Mouse (Mus musculus): Measurements from ENCODE around the gene Vps9d1. TPM values are rescaled to one million over a fixed set of nuclear protein-coding genes. Genes with fewer than 3 reads are reported as not detected.
"Not testable (repeated sequence)": the region's sequence is repeated elsewhere in the genome, so short reads cannot be mapped to it uniquely, and the experiment has no call there.

Gene Vps9d1
- polyA plus RNA-seq, 1 experiment from 2014 or later: 31.7 TPM

DNA sequence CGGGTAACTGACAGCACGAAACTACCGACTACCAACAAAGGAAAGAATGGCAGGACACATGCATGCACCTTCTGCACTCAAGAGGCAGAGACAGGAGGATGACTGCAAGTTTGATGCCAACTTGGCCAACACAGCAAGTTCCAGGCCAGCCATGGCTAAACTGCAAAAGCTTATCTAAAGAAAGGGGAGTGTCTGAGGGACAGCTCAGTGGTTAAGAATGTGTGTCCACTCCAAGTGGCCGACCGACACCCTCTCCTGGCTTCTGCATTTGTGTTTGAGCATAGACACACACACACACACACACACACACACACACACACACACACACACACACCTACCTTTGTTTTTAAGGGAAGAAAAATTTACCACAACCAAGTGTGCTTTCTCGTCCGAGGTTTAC is 24.3 kb upstream of the Vps9d1 start:
- no peaks in the 10 kb centered on the region for H3K27me3 ChIP-seq (ENCODE audit: insufficient read depth, poor library complexity, severe bottlenecking)
- H3K27ac ChIP-seq: no peak overlapping the region
- H3K36me3 ChIP-seq: peaks cover 80% of the 10 kb centered on the region
- no peak for DNase-seq (ENCODE audit: low spot score)
- 90% methylated on average over 7 of the region's 7 CpGs for WGBS
- H3K9me3 ChIP-seq: no peaks in the 10 kb centered on the region
- H3K4me3 ChIP-seq: no peak overlapping the region
- H3K4me1 ChIP-seq (replicated peaks): no peaks in the 10 kb centered on the region

DNA sequence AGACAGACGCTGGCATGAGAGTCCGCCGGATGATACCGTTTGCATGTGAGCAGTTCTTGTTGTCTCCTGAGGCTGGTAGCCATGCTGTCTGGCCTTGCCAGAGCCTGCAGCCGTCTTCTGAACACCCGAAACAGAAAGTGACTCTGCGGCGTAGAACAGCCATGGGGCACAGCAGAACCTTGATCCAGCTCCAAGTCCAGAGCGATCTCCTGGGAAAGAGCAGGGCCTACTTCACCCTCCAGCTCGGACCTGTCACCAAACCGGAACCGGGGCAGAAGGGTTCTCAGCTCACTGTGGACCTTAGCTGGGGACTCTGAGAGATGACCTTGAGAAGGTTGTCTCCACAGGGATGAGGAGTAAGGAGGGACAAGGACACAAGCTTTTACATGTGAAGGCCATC is 20.9 kb upstream of the Vps9d1 start:
- H3K27me3 ChIP-seq (ENCODE audit: insufficient read depth, poor library complexity, severe bottlenecking): no peaks in the 10 kb centered on the region
- H3K9me3 ChIP-seq: no peaks in the 10 kb centered on the region
- peaks cover 89% of the 10 kb centered on the region for H3K36me3 ChIP-seq
- WGBS: 94% methylated on average over 12 of the region's 12 CpGs
- DNase-seq (ENCODE audit: low spot score): no peak
- no peak overlapping the region for H3K4me3 ChIP-seq
- H3K27ac ChIP-seq: no peak overlapping the region
- H3K4me1 ChIP-seq (replicated peaks): peaks cover 7% of the 10 kb centered on the region; the same call in 1 of the 2 replicates

DNA sequence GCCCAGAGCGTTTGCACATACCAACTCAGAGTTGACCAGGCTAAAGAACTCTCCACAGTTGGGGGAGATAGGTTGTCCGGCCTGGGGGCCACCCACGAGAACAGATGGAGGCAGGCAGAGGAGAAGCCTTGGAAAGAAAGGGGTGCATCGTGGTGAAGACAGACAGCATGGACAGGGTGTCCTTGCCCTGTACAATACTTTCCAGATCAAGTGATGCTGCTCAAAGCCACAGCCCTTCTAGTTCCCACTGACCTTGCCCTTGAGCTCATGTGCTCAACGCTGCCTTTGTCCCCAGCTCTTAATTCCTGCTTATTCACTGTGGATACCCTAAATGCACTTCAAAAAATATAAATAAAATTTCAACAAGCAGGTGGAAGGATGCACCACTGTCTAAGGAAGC is 20.3 kb upstream of the Vps9d1 start:
- Histone ChIP-seq H3K4me1 (replicated peaks) (peaks cover 7% of the 10 kb centered on the region; the same call in 1 of the 2 replicates), H3K36me3 (peaks cover 91% of the 10 kb centered on the region), H3K9me3 (no peaks in the 10 kb centered on the region), H3K27me3 (ENCODE audit: insufficient read depth, poor library complexity, severe bottlenecking) (no peaks in the 10 kb centered on the region), H3K27ac (no peak overlapping the region), H3K4me3 (no peak overlapping the region)
- DNase-seq (ENCODE audit: low spot score): no peak
- WGBS: 82% methylated on average over 5 of the region's 5 CpGs

DNA sequence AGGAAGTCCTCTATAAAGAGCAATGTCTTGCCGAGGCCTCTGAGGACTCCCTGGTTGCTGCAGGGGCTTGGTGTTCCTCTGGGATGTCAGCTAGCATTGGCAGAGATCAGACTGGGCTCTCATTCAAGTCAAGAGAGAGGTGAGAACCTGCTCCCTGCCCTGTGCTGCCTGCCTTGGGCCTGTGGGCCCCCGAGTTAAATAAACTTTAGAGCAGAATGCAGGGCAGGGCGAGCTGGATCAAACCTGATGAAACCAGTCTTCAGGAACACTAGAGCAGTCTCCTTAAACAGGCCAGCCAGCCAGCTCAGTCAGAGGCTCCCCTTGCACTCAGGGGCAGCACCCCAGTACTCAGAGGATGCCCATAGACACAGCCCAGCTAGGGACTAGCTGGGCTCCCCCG is 17.8 kb upstream of the Vps9d1 start:
- Histone ChIP-seq H3K27me3 (ENCODE audit: insufficient read depth, poor library complexity, severe bottlenecking) (no peaks in the 10 kb centered on the region), H3K4me3 (no peak overlapping the region), H3K4me1 (replicated peaks) (peaks cover 22% of the 10 kb centered on the region), H3K9me3 (no peaks in the 10 kb centered on the region), H3K36me3 (peaks cover 97% of the 10 kb centered on the region), H3K27ac (peak overlapping the region; percentile 72)
- no peak for DNase-seq (ENCODE audit: low spot score)
- WGBS: 78% methylated on average over 4 of the region's 4 CpGs

DNA sequence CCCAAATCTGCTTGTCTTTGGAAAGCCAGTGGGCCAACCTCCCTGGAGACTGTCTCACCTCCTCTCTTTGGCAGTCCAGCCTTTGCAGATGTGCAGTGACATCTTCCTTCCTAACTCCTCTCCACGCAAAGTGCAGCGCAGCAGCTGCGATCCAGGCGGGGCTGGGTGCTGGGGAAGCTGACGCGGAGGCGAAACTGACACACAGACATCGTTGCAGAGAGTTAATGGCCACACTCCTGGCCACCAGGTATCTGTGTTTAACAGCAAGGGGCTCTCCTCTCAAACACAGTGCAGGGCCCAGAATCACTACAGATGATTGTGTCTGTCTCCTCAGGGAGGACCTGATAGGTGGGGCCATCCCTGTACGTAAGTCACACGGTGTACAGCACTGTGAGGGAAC is 17.0 kb upstream of the Vps9d1 start:
- WGBS: 93% methylated on average over 10 of the region's 10 CpGs
- DNase-seq (ENCODE audit: low spot score): no peak
- peaks cover 22% of the 10 kb centered on the region for H3K4me1 ChIP-seq (replicated peaks)
- 0 out of 2 replicates have a peak overlapping the region, but pooled peaks have one; percentile 72 for H3K27ac ChIP-seq
- no peaks in the 10 kb centered on the region for H3K27me3 ChIP-seq (ENCODE audit: insufficient read depth, poor library complexity, severe bottlenecking)
- peaks cover 99% of the 10 kb centered on the region for H3K36me3 ChIP-seq
- H3K4me3 ChIP-seq: no peak overlapping the region
- no peaks in the 10 kb centered on the region for H3K9me3 ChIP-seq

DNA sequence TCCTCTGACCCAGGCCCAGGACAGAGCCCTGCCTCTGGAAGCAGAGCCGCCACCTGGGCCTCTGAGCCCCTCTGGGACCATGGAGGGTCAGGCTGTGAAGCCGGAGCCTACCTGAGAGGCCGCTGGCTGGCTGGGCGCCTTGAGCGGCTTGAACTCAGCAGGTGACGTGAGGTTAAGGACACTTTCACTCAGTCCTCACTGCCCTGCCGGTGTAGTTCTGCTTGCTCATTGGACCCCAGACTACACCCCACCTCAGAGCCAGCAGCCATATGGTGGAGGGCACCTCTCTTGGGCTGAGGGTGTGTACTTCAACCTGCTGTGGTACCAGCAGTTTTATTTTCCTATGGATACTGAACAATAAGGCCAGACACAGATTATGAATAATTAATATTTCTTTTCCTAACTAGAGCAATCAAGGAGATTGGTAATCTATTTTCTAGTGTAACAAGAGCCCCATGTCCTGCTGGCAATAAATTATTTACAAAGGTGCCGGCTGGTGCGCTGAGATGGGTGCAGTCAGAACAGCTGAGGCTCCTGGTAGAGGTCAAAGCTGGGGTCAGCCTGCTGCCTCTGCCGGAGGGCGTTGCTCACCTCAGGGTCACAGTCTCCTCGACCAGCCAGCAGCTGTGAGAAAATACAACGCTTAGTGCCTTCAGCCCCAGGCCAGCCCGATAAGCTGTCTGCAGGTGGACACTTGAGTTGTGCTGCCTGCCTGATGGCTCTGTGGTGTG is 13.9 kb upstream of the Vps9d1 start:
- WGBS: 73% methylated on average over 14 of the region's 14 CpGs
- DNase-seq (ENCODE audit: low spot score): peak; percentile 62
- Histone ChIP-seq H3K9me3 (no peaks in the 10 kb centered on the region), H3K4me3 (no peak overlapping the region), H3K27me3 (ENCODE audit: insufficient read depth, poor library complexity, severe bottlenecking) (no peaks in the 10 kb centered on the region), H3K27ac (peak overlapping the region; percentile 74), H3K4me1 (replicated peaks) (peaks cover 22% of the 10 kb centered on the region), H3K36me3 (peaks cover 100% of the 10 kb centered on the region)

DNA sequence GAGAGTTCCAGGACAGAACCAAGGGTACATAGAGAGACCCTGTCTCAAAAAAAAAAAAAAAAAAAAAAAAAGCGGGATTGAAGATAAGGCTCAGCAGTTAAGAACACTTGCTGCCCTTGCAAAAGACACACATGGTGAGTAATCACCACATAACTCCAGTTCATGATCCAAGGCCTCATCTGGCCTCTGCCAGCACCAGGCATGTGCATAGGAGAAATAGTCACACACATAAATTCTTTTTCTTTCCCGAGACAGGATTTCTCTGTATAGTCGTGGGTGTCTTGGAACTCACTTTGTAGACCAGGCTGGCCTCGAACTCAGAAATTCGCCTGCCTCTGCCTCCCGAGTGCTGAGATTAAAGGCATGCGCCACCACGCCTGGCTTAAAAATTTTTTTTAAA is 3.4 kb upstream of the Vps9d1 start:
- H3K27me3 ChIP-seq (ENCODE audit: insufficient read depth, poor library complexity, severe bottlenecking); DNase-seq (ENCODE audit: low spot score); H3K27ac ChIP-seq; H3K4me3 ChIP-seq; H3K9me3 ChIP-seq: not testable (repeated sequence)
- WGBS: 92% methylated on average over 8 of the region's 8 CpGs
- H3K36me3 ChIP-seq: peaks cover 68% of the 10 kb centered on the region
- peaks cover 49% of the 10 kb centered on the region for H3K4me1 ChIP-seq (replicated peaks)

DNA sequence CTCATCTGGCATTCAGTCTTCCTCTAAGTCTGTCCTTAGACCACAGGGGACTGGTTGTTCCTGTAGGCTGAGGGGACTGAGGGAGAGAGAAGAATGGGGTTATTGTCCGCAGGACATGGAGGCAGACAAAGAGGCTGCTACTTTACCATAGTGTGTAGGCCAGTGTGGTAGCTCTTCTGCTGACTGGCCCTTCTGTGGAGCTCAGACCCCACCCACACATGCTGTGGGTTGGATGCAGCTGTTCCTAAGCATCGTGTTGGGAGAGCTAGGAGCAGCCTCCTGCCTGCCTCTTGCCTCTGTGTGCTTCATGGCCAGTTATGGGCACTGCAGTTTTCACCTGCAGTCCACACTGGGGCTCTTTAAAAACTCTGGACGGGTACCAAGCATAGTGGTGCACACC is 3.0 kb upstream of the Vps9d1 start:
- Histone ChIP-seq H3K4me1 (replicated peaks) (peaks cover 52% of the 10 kb centered on the region), H3K27ac (peak overlapping the region; percentile 66), H3K36me3 (peaks cover 67% of the 10 kb centered on the region), H3K27me3 (ENCODE audit: insufficient read depth, poor library complexity, severe bottlenecking) (no peaks in the 10 kb centered on the region), H3K4me3 (peak overlapping the region; percentile 98; the same call in 1 of the 2 replicates), H3K9me3 (no peaks in the 10 kb centered on the region)
- 57% methylated on average over 3 of the region's 3 CpGs for WGBS
- no peak for DNase-seq (ENCODE audit: low spot score)

DNA sequence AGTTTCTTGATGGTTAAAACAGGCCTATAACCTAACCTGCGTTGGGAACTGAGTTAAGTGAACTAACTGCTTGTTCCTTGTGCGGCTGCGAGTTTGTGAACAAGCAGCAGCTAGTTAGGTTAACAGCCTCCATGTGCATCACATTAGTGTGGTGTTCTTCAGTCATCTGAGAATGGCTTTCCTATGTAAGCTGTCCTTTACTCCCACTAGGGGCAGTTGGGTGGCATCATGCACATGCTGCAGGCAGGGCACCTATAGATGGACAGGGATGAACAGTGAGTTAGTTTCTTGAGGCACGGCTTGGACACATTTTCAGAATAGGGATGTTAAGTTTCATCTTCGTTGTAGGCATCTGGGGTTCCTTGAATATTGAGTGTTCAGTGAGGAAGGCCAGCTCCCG is 1.0 kb upstream of the Vps9d1 start:
- peak overlapping the region; percentile 98 for H3K4me3 ChIP-seq
- H3K36me3 ChIP-seq: peaks cover 71% of the 10 kb centered on the region
- no peaks in the 10 kb centered on the region for H3K27me3 ChIP-seq (ENCODE audit: insufficient read depth, poor library complexity, severe bottlenecking)
- peaks cover 52% of the 10 kb centered on the region for H3K4me1 ChIP-seq (replicated peaks)
- no peak for DNase-seq (ENCODE audit: low spot score)
- H3K9me3 ChIP-seq: no peaks in the 10 kb centered on the region
- 71% methylated on average over 6 of the region's 6 CpGs for WGBS
- H3K27ac ChIP-seq: peak overlapping the region; percentile 97; the same call in 1 of the 2 replicates

DNA sequence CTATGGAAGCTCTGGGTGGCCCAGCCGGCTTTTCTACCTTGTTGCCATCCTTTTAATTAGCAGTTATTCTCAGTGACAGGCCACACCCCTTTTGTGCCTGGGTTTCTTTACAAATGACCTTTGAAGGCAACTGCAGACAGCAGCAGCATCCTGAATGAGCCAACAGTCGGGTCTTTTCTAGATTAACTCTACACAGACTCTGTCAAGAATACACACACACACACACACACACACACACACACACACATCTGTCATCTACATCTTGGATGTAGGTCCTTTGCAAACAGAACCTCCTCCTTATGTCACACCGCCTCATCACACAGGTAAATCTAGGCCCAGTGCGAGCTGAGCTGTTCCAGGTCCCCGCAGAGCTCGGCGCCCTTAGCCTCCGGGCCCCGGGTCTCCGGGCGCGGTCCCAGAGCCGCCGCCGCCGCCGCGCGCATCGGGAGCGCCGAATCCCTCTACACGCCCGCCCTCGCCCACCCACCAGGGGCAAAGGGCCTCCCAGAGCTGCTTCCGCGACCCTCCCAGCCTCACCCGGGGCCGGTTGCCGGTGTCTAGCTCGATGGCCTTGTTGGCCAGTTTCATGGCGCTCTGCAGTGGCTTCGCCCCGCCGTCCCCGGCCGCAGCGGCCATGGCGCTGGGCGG is 573 bp downstream of the Vps9d1 start:
- Histone ChIP-seq H3K4me1 (replicated peaks) (peaks cover 52% of the 10 kb centered on the region), H3K27me3 (ENCODE audit: insufficient read depth, poor library complexity, severe bottlenecking) (no peaks in the 10 kb centered on the region), H3K27ac (peak overlapping the region; percentile 97), H3K4me3 (peak overlapping the region; percentile 98), H3K9me3 (no peaks in the 10 kb centered on the region), H3K36me3 (peaks cover 71% of the 10 kb centered on the region)
- no peak for DNase-seq (ENCODE audit: low spot score)
- WGBS: under 1% methylated on average over 40 of the region's 40 CpGs

DNA sequence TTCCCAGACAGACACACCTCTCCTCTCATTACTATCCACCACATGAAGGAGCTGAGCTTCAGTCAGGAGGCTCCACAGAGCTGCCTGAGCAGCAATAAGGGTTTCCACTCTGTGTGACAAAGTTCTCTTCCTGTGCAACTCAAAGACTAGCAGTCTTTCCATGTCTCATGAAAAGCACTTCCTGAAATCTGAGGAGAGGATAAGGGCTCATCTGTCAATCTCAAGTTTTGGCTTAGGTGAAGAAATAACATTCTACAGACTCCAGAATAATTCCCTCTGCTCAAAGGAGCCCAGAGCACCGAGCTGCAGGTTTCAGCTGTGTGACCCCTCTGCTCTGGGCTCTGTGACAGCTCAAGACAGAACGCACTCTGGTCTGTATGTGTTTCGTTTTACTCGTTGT is 1.2 kb downstream of the Vps9d1 start:
- no peak for DNase-seq (ENCODE audit: low spot score)
- H3K4me3 ChIP-seq: peak overlapping the region; percentile 98
- no peak overlapping the region for H3K27ac ChIP-seq
- no peaks in the 10 kb centered on the region for H3K9me3 ChIP-seq
- peaks cover 71% of the 10 kb centered on the region for H3K36me3 ChIP-seq
- WGBS: 74% methylated on average over 4 of the region's 4 CpGs
- no peaks in the 10 kb centered on the region for H3K27me3 ChIP-seq (ENCODE audit: insufficient read depth, poor library complexity, severe bottlenecking)
- H3K4me1 ChIP-seq (replicated peaks): peaks cover 47% of the 10 kb centered on the region

DNA sequence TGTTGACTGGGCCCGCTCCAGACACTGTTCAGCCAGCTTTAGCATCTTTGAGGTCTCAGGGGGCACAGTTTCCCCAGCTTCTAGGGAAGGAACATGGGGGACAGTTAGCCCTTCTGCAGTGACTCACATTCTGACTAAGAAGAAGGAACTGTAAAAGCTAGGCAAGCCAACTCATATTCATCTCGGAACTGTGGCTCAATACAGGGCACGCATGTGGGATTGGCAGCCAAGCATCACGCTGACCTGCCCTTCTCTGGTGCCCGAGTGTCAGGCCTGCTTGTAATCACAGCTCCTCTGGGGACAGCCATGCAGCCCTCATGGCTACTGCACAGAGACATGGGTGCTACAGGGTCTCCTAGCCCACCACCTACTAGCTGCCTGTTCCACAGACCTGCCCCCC is 3.2 kb downstream of the Vps9d1 start:
- WGBS: 96% methylated on average over 5 of the region's 5 CpGs
- DNase-seq (ENCODE audit: low spot score): no peak
- peaks cover 71% of the 10 kb centered on the region for H3K36me3 ChIP-seq
- H3K4me1 ChIP-seq (replicated peaks): peaks cover 32% of the 10 kb centered on the region
- H3K27ac ChIP-seq: no peak overlapping the region
- no peak overlapping the region for H3K4me3 ChIP-seq
- H3K27me3 ChIP-seq (ENCODE audit: insufficient read depth, poor library complexity, severe bottlenecking): no peaks in the 10 kb centered on the region
- no peaks in the 10 kb centered on the region for H3K9me3 ChIP-seq

DNA sequence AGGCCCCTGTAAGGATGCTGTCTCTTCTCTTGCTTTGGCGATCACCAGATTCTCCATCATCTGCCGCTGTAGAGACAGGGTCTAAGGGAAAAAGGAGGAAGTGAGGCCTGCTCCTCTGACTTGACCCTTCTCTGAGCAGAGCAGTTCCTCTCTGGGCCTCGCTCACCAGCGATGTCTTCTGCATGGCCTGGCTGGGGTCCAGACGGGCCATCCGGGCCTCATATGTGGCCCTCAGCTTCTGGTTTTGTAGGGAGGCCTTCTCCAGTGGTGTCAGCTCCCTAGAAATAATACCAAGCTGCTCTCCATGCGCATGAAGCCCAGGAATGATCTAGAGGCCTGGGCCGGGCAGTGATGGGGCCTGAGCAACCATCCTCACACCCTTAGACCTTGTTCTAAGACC is 5.6 kb downstream of the Vps9d1 start:
- no peak overlapping the region for H3K27ac ChIP-seq
- no peaks in the 10 kb centered on the region for H3K27me3 ChIP-seq (ENCODE audit: insufficient read depth, poor library complexity, severe bottlenecking)
- peaks cover 13% of the 10 kb centered on the region for H3K4me1 ChIP-seq (replicated peaks)
- H3K36me3 ChIP-seq: peaks cover 89% of the 10 kb centered on the region
- WGBS: 93% methylated on average over 8 of the region's 8 CpGs
- no peaks in the 10 kb centered on the region for H3K9me3 ChIP-seq
- no peak overlapping the region for H3K4me3 ChIP-seq
- DNase-seq (ENCODE audit: low spot score): no peak
